Mouse (Mus musculus): Measurements from ENCODE around the gene Kifc5b.

Kifc5b gene

GRCm38 (mm10) chr17:26895578-26895977, 21.3 kb upstream of the Kifc5b start:
- no peak for TF ChIP-seq GATA4 (IDR thresholded peaks at IDR 0.05; ENCODE audit: insufficient replicate concordance, low read length)

GRCm38 (mm10) chr17:26900916-26901315, 16.0 kb upstream of the Kifc5b start:
- TF ChIP-seq GATA4 (IDR thresholded peaks at IDR 0.05; ENCODE audit: insufficient replicate concordance, low read length) = no peak

GRCm38 (mm10) chr17:26904320-26904719, 12.6 kb upstream of the Kifc5b start:
- TF ChIP-seq GATA4 (IDR thresholded peaks at IDR 0.05; ENCODE audit: insufficient replicate concordance, low read length) = no peak

- no peak for TF ChIP-seq GATA4 (IDR thresholded peaks at IDR 0.05; ENCODE audit: insufficient replicate concordance, low read length)
These were observed 1.6 kb upstream of the Kifc5b start for GRCm38 (mm10) chr17:26915248-26915647.

- TF ChIP-seq GATA4 (IDR thresholded peaks at IDR 0.05; ENCODE audit: insufficient replicate concordance, low read length) = no peak
These were observed 1.5 kb downstream of the Kifc5b start for GRCm38 (mm10) chr17:26918343-26918742.

- TF ChIP-seq GATA4 (IDR thresholded peaks at IDR 0.05; ENCODE audit: insufficient replicate concordance, low read length) = no peak
These were observed 16.0 kb downstream of the Kifc5b start, which contains the start of gene Phf1 for GRCm38 (mm10) chr17:26932839-26933398. TSS of gene Phf1 (plus strand) at chr17:26933052.

- TF ChIP-seq GATA4 (IDR thresholded peaks at IDR 0.05; ENCODE audit: insufficient replicate concordance, low read length) = no peak
These were observed 16.5 kb downstream of the Kifc5b start for GRCm38 (mm10) chr17:26933419-26933818.

- TF ChIP-seq GATA4 (IDR thresholded peaks at IDR 0.05; ENCODE audit: insufficient replicate concordance, low read length) = no peak
These were observed 17.3 kb downstream of the Kifc5b start for GRCm38 (mm10) chr17:26933885-26934827.

GRCm38 (mm10) chr17:26935027-26935426, 18.1 kb downstream of the Kifc5b start:
- TF ChIP-seq GATA4 (IDR thresholded peaks at IDR 0.05; ENCODE audit: insufficient replicate concordance, low read length) = no peak

GRCm38 (mm10) chr17:26936453-26936852, 19.6 kb downstream of the Kifc5b start:
- no peak for TF ChIP-seq GATA4 (IDR thresholded peaks at IDR 0.05; ENCODE audit: insufficient replicate concordance, low read length)

- no peak for TF ChIP-seq GATA4 (IDR thresholded peaks at IDR 0.05; ENCODE audit: insufficient replicate concordance, low read length)
These were observed 20.2 kb downstream of the Kifc5b start for GRCm38 (mm10) chr17:26936921-26937695.

- no peak for TF ChIP-seq GATA4 (IDR thresholded peaks at IDR 0.05; ENCODE audit: insufficient replicate concordance, low read length)
These were observed 21.2 kb downstream of the Kifc5b start for GRCm38 (mm10) chr17:26937883-26938695.

- TF ChIP-seq GATA4 (IDR thresholded peaks at IDR 0.05; ENCODE audit: insufficient replicate concordance, low read length) = no peak
These were observed 21.8 kb downstream of the Kifc5b start for GRCm38 (mm10) chr17:26938731-26939130.

- TF ChIP-seq GATA4 (IDR thresholded peaks at IDR 0.05; ENCODE audit: insufficient replicate concordance, low read length) = peak; percentile 22; the same call in 1 of the 2 replicates
These were observed 22.5 kb downstream of the Kifc5b start, which contains the start of gene Cuta for GRCm38 (mm10) chr17:26939178-26939972. TSS of gene Cuta (minus strand) at chr17:26939569.
